Mouse (Mus musculus): ENCODE results near the gene Nfe2.

DNA sequence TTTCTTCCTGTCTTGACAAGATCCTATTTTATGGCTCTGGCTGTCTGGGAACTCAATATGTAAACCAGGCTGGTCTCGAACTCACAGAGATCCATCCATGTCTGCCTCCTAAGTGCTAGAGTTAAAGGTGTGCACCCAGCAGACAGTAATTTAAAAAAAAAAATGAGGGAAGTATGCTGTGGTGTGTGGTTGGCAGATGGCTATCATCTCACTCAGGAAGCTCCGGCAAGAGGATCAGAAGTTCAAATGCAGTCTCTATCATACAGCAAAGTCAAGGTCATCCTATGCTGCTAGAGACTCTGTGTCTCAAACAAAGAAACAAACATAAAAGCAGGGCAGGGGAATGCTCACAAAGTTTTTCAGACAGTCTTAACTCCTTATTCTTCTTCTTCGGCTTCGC is 10.7 kb upstream of the Nfe2 start:
- TF ChIP-seq CTCF (IDR thresholded peaks at IDR 0.05; ENCODE audit: low read depth) (no peak), EP300 (IDR thresholded peaks at IDR 0.05; ENCODE audit: low read depth) (no peak)

Data from liver, postnatal 0 days (tissue).